Mouse (Mus musculus) erythroblast, adult 5-6 weeks (primary cell): ENCODE measurements around the gene Pdhx. TPM values are rescaled to one million over a fixed set of nuclear protein-coding genes. Genes with fewer than 3 reads are reported as not detected.

Source experiments
- total RNA-seq, 2 experiments: library from RNA; stranded (forward) in 1 of 2; stranded (reverse) in 1 of 2; fragments of 150-400 nt in 1 of 2; fragments of 200-764, 138-1000 nt in 1 of 2; gene quantifications; 2 replicates each; pipeline versions ENCODE4 v1.2.3 to v1.2.4; 2015 to 2017; ENCODE audit warnings: low replicate concordance in 2 of 2

Pdhx gene
- total RNA-seq, 2 experiments from 2014 or later = 5.5 to 8.3 TPM

Other genes with a start within 250 kb of the Pdhx start
- 59.9 and 67.5 TPM in 2 replicates for gene Cd44, start 171.8 kb downstream of the Pdhx start, total RNA-seq (2015; ENCODE audit: low replicate concordance)
- gene Cd44, start 171.8 kb downstream of the Pdhx start, total RNA-seq (2017; ENCODE audit: low replicate concordance) = 36.5 and 44.4 TPM in 2 replicates
- 10.7 and 38.2 TPM in 2 replicates for gene Apip, start 162 bp upstream of the Pdhx start, total RNA-seq (2015; ENCODE audit: low replicate concordance)
- 16.7 and 21.2 TPM in 2 replicates for gene Apip, start 162 bp upstream of the Pdhx start, total RNA-seq (2017; ENCODE audit: low replicate concordance)
- gene Ehf, start 229.8 kb upstream of the Pdhx start, total RNA-seq (2015; ENCODE audit: low replicate concordance) = not detected in 2 replicates
- not detected in 2 replicates for gene Ehf, start 229.8 kb upstream of the Pdhx start, total RNA-seq (2017; ENCODE audit: low replicate concordance)